Mouse (Mus musculus) midbrain, embryonic 10.5 days (tissue): ENCODE results near the gene Cd244a. TPM values are rescaled to one million over a fixed set of nuclear protein-coding genes. Genes with fewer than 3 reads are reported as not detected.

Experiments used
- DNase-seq: peaks from one replicate; pipeline ENCODE4 v3.0.0-alpha.2; 2017; ENCODE audit warnings: low spot score
- H3K27ac ChIP-seq: fragments of 300-500 bp; sonication (generic); replicated peaks from 2 replicates; pipeline ENCODE4 v1.5.1; 2016; ENCODE audit warnings: mild to moderate bottlenecking
- H3K27me3 ChIP-seq: fragments of 300-500 bp; sonication (generic); 2 replicates; pipeline ENCODE4 v1.6.1; 2016; ENCODE audit warnings: low read depth, mild to moderate bottlenecking; ENCODE audit not compliant: poor library complexity, severe bottlenecking
- H3K36me3 ChIP-seq: fragments of 300-500 bp; sonication (generic); 2 replicates; pipeline ENCODE4 v1.6.1; 2016; ENCODE audit warnings: mild to moderate bottlenecking, moderate library complexity
- H3K4me1 ChIP-seq: fragments of 300-500 bp; sonication (generic); 2 replicates; pipeline ENCODE4 v1.6.1; 2016
- H3K4me3 ChIP-seq: fragments of 300-500 bp; sonication (generic); 2 replicates; pipeline ENCODE4 v1.5.1; 2016; ENCODE audit warnings: mild to moderate bottlenecking, moderate library complexity
- H3K9me3 ChIP-seq: fragments of 300-500 bp; sonication (generic); replicated peaks from 2 replicates; pipeline ENCODE4 v1.6.1; 2016; ENCODE audit warnings: mild to moderate bottlenecking
- WGBS: fragments of 180-500 bp; shearing (Covaris S2); methylation state at CpG from one replicate; pipeline ENCODE4 v1.1.7; 2016; 5-methylcytosine and 5-hydroxymethylcytosine counted together
- polyA plus RNA-seq: library from polyadenylated mRNA; unstranded; fragments of >200 nt; fragmentation: Nextera tagmentation; extraction: Ambion mirVana; gene quantifications from 2 replicates; pipeline ENCODE4 v1.2.1, GENCODE M21; 2016

The Cd244a gene
- polyA plus RNA-seq, 1 experiment from 2014 or later = not detected

DNA sequence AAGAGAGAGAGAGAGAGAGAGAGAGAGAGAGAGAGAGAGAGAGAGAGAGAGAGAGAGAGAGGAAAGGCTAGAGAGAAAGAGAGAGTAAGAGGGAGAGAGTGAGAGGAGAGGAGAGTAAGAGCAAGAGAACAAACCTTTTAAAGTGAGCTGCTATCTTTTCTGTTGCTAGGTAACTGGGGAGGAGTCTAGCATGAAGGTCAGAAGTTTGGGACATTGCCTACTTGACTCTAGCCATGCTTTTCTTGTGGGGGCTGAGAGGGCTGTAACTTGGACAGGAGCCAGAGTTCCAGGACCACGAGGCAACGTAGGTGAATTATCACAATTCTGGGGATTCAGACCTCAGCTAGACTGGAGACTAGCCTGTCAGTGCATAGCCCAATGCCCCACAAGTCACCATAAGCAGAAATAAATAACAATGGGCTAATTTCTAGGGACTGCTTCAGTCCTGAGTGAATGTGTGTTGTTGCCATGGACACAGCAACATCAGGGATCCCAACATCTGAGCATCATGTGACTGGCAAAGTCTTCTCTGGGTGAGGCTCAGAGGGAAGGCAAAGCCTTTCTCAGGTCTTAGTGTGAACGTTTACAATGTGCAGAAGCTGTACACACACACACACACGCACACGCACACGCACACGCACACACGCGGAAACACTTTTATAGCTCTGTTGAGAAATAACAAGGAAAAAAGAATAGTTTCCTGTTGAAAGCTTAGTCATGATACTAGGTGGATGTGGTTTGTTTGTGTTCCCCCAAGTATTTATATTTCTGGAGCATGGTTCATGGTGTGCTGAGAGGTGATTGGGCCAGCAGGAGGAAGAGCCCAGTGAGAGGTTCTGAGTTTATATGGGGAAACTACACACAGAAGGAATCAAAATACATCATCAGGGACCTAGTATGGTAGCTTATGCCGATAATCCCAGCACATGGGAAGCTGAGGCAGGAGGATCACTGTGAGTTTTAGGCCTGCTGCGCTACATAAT, 5.3 kb upstream of the Cd244a start:
- 89% methylated on average over 11 of the region's 11 CpGs for WGBS

GRCm38 (mm10) chr1:171556366-171556765, 2.6 kb upstream of the Cd244a start:
- DNase-seq = no peak
- WGBS = 92% methylated on average over 2 of the region's 2 CpGs
- Histone ChIP-seq H3K27ac (no peak overlapping the region), H3K36me3 (no peaks in the 10 kb centered on the region), H3K9me3 (no peaks in the 10 kb centered on the region), H3K27me3 (no peaks in the 10 kb centered on the region), H3K4me1 (peaks cover 8% of the 10 kb centered on the region; the same call in 1 of the 2 replicates), H3K4me3 (no peak overlapping the region)

More for the DNA sequence above, 5.3 kb upstream of the Cd244a start:
- H3K27me3 ChIP-seq = no peaks in the 10 kb centered on the region
- peaks cover 5% of the 10 kb centered on the region; the same call in 1 of the 2 replicates for H3K4me1 ChIP-seq
- no peak overlapping the region for H3K27ac ChIP-seq
- H3K4me3 ChIP-seq = no peak overlapping the region
- no peak for DNase-seq
- no peaks in the 10 kb centered on the region for H3K36me3 ChIP-seq
- H3K9me3 ChIP-seq = 0 out of 2 replicates have a peak, but pooled peaks cover 4% of the 10 kb centered on the region

DNA sequence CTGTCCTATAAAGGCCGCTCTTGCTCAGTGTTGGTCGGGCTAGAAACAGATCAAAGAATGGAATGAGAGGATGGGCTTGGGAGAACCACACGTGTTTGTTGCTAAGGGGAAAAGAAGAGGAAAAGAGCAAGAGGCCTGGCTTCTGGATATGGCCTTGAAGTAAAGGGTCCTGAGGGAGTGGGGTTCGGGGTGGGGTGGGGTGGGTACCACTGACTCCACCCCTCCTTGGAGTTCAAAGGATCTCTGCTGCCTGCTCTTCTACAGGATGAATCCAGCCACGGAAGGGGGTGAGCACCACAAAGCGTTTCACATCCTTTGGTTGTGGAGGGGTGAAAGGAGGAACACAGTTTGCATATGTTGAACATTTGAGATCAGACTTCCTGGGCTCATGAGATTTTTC, 586 bp upstream of the Cd244a start:
- Histone ChIP-seq H3K9me3 (no peaks in the 10 kb centered on the region), H3K36me3 (no peaks in the 10 kb centered on the region), H3K27me3 (no peaks in the 10 kb centered on the region), H3K4me1 (peaks cover 10% of the 10 kb centered on the region; the same call in 1 of the 2 replicates), H3K27ac (no peak overlapping the region), H3K4me3 (no peak overlapping the region)
- WGBS = 83% methylated on average over 6 of the region's 6 CpGs
- no peak for DNase-seq

DNA sequence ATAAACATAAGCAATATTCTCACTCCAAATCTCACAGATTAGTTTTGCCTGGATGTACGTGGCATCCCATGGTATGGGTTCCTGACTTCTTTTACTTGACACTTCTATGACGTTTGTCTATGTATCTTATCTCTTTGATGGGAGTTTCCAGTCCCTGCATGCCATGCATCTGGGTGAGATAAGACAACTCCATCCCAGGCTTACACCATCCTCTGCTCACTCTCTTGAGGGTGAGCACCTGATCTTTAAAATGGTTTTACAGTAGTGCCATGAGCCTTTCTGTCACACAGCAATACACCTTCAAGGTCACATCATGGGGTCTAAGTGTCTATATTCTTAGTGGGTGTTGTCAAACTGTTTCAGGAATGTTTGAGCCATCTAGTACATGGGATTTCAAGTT, 1.3 kb downstream of the Cd244a start:
- H3K27me3 ChIP-seq = no peaks in the 10 kb centered on the region
- H3K36me3 ChIP-seq = no peaks in the 10 kb centered on the region
- no peaks in the 10 kb centered on the region for H3K9me3 ChIP-seq
- no peak overlapping the region for H3K27ac ChIP-seq
- peaks cover 7% of the 10 kb centered on the region; the same call in 1 of the 2 replicates for H3K4me1 ChIP-seq
- 83% methylated on average over 2 of the region's 2 CpGs for WGBS
- no peak overlapping the region for H3K4me3 ChIP-seq
- DNase-seq = no peak

- Histone ChIP-seq H3K27me3 (no peaks in the 10 kb centered on the region), H3K4me1 (peaks cover 7% of the 10 kb centered on the region; the same call in 1 of the 2 replicates), H3K36me3 (no peaks in the 10 kb centered on the region), H3K4me3 (no peak overlapping the region), H3K27ac (no peak overlapping the region), H3K9me3 (no peaks in the 10 kb centered on the region)
- 72% methylated on average over 1 of the region's 1 CpGs for whole genome bisulfite sequencing
- no peak for DNase-seq
Measured at GRCm38 (mm10) chr1:171561200-171561599, 2.2 kb downstream of the Cd244a start.

GRCm38 (mm10) chr1:171561639-171562225, 2.7 kb downstream of the Cd244a start:
- H3K27me3 ChIP-seq = no peaks in the 10 kb centered on the region
- H3K4me3 ChIP-seq = no peak overlapping the region
- no peak overlapping the region for H3K27ac ChIP-seq
- no peak for DNase-seq
- no peaks in the 10 kb centered on the region for H3K9me3 ChIP-seq
- WGBS = 70% methylated on average over 8 of the region's 11 CpGs
- H3K36me3 ChIP-seq = no peaks in the 10 kb centered on the region
- H3K4me1 ChIP-seq = peaks cover 7% of the 10 kb centered on the region; the same call in 1 of the 2 replicates

DNA sequence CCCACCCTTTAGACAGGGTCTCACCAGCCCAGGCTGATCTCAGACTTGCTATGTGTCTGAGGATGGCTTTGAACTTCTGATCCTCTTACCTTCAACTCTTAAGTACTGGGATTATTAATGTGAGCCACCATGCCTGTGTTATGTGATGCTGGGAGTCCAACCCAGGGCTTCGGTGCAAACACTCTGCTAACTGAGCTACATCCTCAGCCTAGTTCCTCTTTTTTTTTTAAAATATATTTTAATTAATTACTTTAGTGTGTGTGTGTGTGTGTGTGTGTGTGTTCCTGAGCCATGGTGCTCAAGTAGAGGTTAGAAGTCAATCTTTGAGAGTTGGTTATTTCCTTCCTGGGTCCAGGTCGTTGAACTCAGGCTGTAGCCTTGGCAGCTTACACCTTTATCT, 4.0 kb downstream of the Cd244a start:
- Histone ChIP-seq H3K4me1 (peaks cover 7% of the 10 kb centered on the region; the same call in 1 of the 2 replicates), H3K36me3 (no peaks in the 10 kb centered on the region), H3K4me3 (no peak overlapping the region), H3K27me3 (no peaks in the 10 kb centered on the region), H3K27ac (no peak overlapping the region), H3K9me3 (no peaks in the 10 kb centered on the region)
- 88% methylated on average over 2 of the region's 2 CpGs for WGBS
- no peak for DNase-seq

- no peaks in the 10 kb centered on the region for H3K36me3 ChIP-seq
- H3K27me3 ChIP-seq = no peaks in the 10 kb centered on the region
- H3K4me1 ChIP-seq = peaks cover 7% of the 10 kb centered on the region; the same call in 1 of the 2 replicates
- no peak overlapping the region for H3K4me3 ChIP-seq
- no peaks in the 10 kb centered on the region for H3K9me3 ChIP-seq
- 48% methylated on average over 3 of the region's 3 CpGs for WGBS
- no peak overlapping the region for H3K27ac ChIP-seq
- peak; percentile 46 for DNase-seq
Measured at GRCm38 (mm10) chr1:171564247-171564646, 5.3 kb downstream of the Cd244a start.

DNA sequence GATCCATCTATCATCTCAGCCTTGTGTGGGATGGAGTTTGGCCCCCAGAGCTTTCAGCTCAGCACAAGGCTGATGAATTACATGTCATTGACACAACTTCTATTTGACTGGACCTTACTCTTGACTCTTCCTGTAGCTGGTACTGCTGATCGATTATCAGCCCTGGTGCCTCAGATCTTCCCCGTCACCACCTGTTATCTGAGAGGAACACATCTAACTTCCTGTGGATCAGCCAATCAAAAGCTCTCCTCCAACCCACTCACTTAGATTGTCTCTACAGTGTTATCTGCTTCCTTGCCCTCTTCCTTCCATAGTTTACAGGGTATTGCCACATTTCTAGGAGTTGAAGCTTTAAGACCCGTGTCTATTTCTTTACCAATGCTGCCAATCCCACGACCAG, 6.9 kb downstream of the Cd244a start:
- H3K4me1 ChIP-seq = peaks cover 7% of the 10 kb centered on the region; the same call in 1 of the 2 replicates
- H3K36me3 ChIP-seq = no peaks in the 10 kb centered on the region
- no peaks in the 10 kb centered on the region for H3K9me3 ChIP-seq
- DNase-seq = no peak
- WGBS = 72% methylated on average over 4 of the region's 4 CpGs
- H3K27me3 ChIP-seq = no peaks in the 10 kb centered on the region
- H3K27ac ChIP-seq = no peak overlapping the region
- no peak overlapping the region for H3K4me3 ChIP-seq

GRCm38 (mm10) chr1:171566777-171567176, 7.8 kb downstream of the Cd244a start:
- DNase-seq = peak; percentile 44
- Histone ChIP-seq H3K4me1 (no peaks in the 10 kb centered on the region), H3K9me3 (no peaks in the 10 kb centered on the region), H3K27ac (no peak overlapping the region), H3K4me3 (no peak overlapping the region), H3K27me3 (no peaks in the 10 kb centered on the region), H3K36me3 (no peaks in the 10 kb centered on the region)
- 28% methylated on average over 8 of the region's 8 CpGs for WGBS

DNA sequence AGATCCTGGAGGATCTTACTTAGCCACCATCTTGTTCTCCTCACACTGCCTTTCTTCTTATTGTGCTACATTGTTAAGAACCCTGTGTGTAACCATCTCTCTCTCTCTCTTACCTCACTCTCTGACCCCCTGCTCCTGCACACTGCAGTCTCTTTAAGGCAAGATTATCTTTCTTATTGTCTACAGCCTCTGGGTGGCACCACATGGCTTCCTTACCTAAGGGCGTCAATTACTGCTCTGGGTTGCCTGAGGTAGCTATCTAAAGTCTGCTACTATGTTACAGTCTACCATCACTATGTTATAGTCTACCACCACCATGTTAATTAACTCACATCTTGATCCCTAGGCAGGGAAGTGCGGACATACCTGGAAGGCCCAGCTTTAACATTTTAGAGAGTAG, 9.4 kb downstream of the Cd244a start:
- H3K27ac ChIP-seq = no peak overlapping the region
- no peak for DNase-seq
- H3K27me3 ChIP-seq = no peaks in the 10 kb centered on the region
- H3K36me3 ChIP-seq = no peaks in the 10 kb centered on the region
- no peak overlapping the region for H3K4me3 ChIP-seq
- H3K9me3 ChIP-seq = no peaks in the 10 kb centered on the region
- no peaks in the 10 kb centered on the region for H3K4me1 ChIP-seq
- 53% methylated on average over 2 of the region's 2 CpGs for WGBS

DNA sequence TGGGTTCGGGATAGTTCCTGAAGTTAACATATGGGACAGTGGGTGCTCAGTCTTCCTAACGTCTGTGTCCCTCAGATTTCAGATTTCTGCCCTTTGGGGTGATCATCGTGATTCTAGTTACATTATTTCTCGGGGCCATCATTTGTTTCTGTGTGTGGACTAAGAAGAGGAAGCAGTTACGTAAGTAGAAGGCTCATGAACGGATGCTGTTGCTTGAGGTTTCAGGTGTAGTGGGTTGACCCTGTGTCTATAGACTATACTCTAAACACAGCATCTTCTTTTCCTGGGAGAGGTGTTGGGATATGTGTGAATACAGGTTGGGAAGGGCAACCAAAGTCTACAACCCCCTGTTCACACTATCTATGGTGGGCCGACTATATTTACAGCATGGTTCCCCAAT, 18.2 kb downstream of the Cd244a start:
- Histone ChIP-seq H3K4me3 (no peak overlapping the region), H3K36me3 (no peaks in the 10 kb centered on the region), H3K27me3 (no peaks in the 10 kb centered on the region), H3K9me3 (no peaks in the 10 kb centered on the region), H3K27ac (no peak overlapping the region), H3K4me1 (no peaks in the 10 kb centered on the region)
- DNase-seq = no peak
- 86% methylated on average over 7 of the region's 7 CpGs for WGBS

DNA sequence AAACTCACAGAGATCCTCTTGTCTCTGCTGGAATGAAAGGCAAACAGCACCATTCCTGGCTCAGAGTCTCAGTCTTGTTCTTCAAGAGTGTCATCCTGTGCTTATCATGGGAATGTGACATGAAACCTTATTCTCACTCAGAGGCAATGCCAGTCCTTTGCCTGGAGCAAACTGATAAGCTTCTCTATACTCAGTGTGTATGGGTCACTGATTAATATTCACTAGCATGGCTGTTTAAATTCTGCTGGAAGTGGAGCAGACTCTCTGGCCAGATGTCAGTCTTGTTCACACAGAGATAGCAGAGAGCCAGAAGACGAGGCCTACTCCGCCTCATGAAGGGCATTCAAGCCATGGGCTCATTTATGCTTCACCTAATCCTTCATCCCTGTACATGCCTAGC, 25.6 kb downstream of the Cd244a start:
- WGBS = 94% methylated on average over 2 of the region's 2 CpGs
- no peaks in the 10 kb centered on the region for H3K4me1 ChIP-seq
- no peaks in the 10 kb centered on the region for H3K9me3 ChIP-seq

More for the DNA sequence above, 25.6 kb downstream of the Cd244a start:
- no peak for DNase-seq
- no peak overlapping the region for H3K4me3 ChIP-seq
- H3K36me3 ChIP-seq = no peaks in the 10 kb centered on the region
- H3K27me3 ChIP-seq = no peaks in the 10 kb centered on the region
- no peak overlapping the region for H3K27ac ChIP-seq
